In genomic region chr7:107665221-107665585, GRCm38 (mm10) we compare ENCODE assay signal across 8 mouse cellular contexts. TPM values are rescaled to one million over a fixed set of nuclear protein-coding genes. Genes with fewer than 3 reads are reported as not detected.
A peak's percentile ranks its signal among the peaks of the same experiment; 100 is the strongest.
DNase-seq lines count a peak whose midpoint lies in the region; ATAC-seq and TF ChIP-seq lines count a peak whose summit lies in the region.

No protein-coding gene starts in this region.

- WGBS in kidney, embryonic 14.5 days = 13% methylated on average over 4 of the region's 4 CpGs
- WGBS in forebrain, embryonic 12.5 days = 39% methylated on average over 4 of the region's 4 CpGs
- WGBS in hindbrain, embryonic 11.5 days = 42% methylated on average over 4 of the region's 4 CpGs
- 3% methylated on average over 4 of the region's 4 CpGs for WGBS in lung, postnatal 0 days
- 20% methylated on average over 4 of the region's 4 CpGs for WGBS in stomach, embryonic 15.5 days

- peaks cover 31% of the 10 kb centered on the region for H3K4me1 ChIP-seq in kidney, embryonic 14.5 days (ENCODE audit: control insufficient read depth, insufficient read depth, low read length)
- peaks cover 36% of the 10 kb centered on the region for H3K4me1 ChIP-seq in forebrain, embryonic 12.5 days
- peaks cover 6% of the 10 kb centered on the region; the same call in 1 of the 2 replicates for H3K4me1 ChIP-seq in hindbrain, embryonic 11.5 days (replicated peaks; ENCODE audit: control insufficient read depth, insufficient read depth, low read length)
- peaks cover 6% of the 10 kb centered on the region; the same call in 1 of the 2 replicates for H3K4me1 ChIP-seq in lung, postnatal 0 days (ENCODE audit: insufficient read depth, low read depth, low read length)
- H3K4me1 ChIP-seq in stomach, embryonic 15.5 days = peaks cover 44% of the 10 kb centered on the region

- DNase-seq in kidney, postnatal 25 days = no peak
- DNase-seq in hindbrain, embryonic 11.5 days (ENCODE audit: low spot score) = no peak
- peak; percentile 54 for DNase-seq in lung, postnatal 0 days (ENCODE audit: low spot score)
- DNase-seq in layer of hippocampus, adult 9-10 months (ENCODE audit: low spot score) = no peak

- no peaks in the 10 kb centered on the region for H3K9me3 ChIP-seq in kidney, embryonic 14.5 days (ENCODE audit: control insufficient read depth, low read length)
- no peaks in the 10 kb centered on the region for H3K9me3 ChIP-seq in forebrain, embryonic 12.5 days
- no peaks in the 10 kb centered on the region for H3K9me3 ChIP-seq in hindbrain, embryonic 11.5 days (ENCODE audit: control insufficient read depth, low read length)
- no peaks in the 10 kb centered on the region for H3K9me3 ChIP-seq in lung, postnatal 0 days (ENCODE audit: low read length)
- H3K9me3 ChIP-seq in stomach, embryonic 15.5 days = no peaks in the 10 kb centered on the region

- no peak for TF ChIP-seq CTCF in lung, postnatal 0 days (IDR thresholded peaks at IDR 0.05)

- peak overlapping the region; percentile 36 for H3K4me2 ChIP-seq in kidney, embryonic 14.5 days (replicated peaks; ENCODE audit: low read depth, low read length)
- H3K4me2 ChIP-seq in forebrain, embryonic 12.5 days = peak overlapping the region; percentile 48
- peak overlapping the region; percentile 31; the same call in 1 of the 2 replicates for H3K4me2 ChIP-seq in hindbrain, embryonic 11.5 days (replicated peaks; ENCODE audit: low read depth, low read length)
- H3K4me2 ChIP-seq in lung, postnatal 0 days (replicated peaks; ENCODE audit: low read depth, low read length) = peak overlapping the region; percentile 65
- peak overlapping the region; percentile 57 for H3K4me2 ChIP-seq in stomach, embryonic 15.5 days

- no peaks in the 10 kb centered on the region for H3K36me3 ChIP-seq in kidney, embryonic 14.5 days (ENCODE audit: control insufficient read depth, insufficient read depth, low read length)
- no peaks in the 10 kb centered on the region for H3K36me3 ChIP-seq in forebrain, embryonic 12.5 days (replicated peaks)
- no peaks in the 10 kb centered on the region for H3K36me3 ChIP-seq in hindbrain, embryonic 11.5 days (ENCODE audit: control insufficient read depth, insufficient read depth, low read length)
- H3K36me3 ChIP-seq in lung, postnatal 0 days (ENCODE audit: insufficient read depth, low read length) = no peaks in the 10 kb centered on the region
- H3K36me3 ChIP-seq in stomach, embryonic 15.5 days = no peaks in the 10 kb centered on the region

- no peak overlapping the region for H3K9ac ChIP-seq in kidney, embryonic 14.5 days (ENCODE audit: low read depth, low read length)
- H3K9ac ChIP-seq in forebrain, embryonic 12.5 days = peak overlapping the region; percentile 21; the same call in 1 of the 2 replicates
- no peak overlapping the region; the same call in 1 of the 2 replicates for H3K9ac ChIP-seq in hindbrain, embryonic 11.5 days (ENCODE audit: low read depth, low read length)
- peak overlapping the region; percentile 56; the same call in 1 of the 2 replicates for H3K9ac ChIP-seq in lung, postnatal 0 days (replicated peaks; ENCODE audit: low read depth)
- peak overlapping the region; percentile 7; the same call in 1 of the 2 replicates for H3K9ac ChIP-seq in stomach, embryonic 15.5 days

- no peak for ATAC-seq in kidney, embryonic 14.5 days (ENCODE audit: low FRiP score, low TSS enrichment)
- peak; percentile 3; the same call in 1 of the 2 replicates for ATAC-seq in forebrain, embryonic 12.5 days (ENCODE audit: low FRiP score)
- ATAC-seq in hindbrain, embryonic 11.5 days (ENCODE audit: low FRiP score) = no peak
- no peak for ATAC-seq in lung, postnatal 0 days
- no peak for ATAC-seq in stomach, embryonic 15.5 days (ENCODE audit: insufficient read depth, low FRiP score, low read depth)
- no peak for ATAC-seq in erythroid progenitor cell, adult 5-6 weeks (replicated peaks; ENCODE audit: low FRiP score, poor library complexity, severe bottlenecking)

- peak overlapping the region; percentile 44 for H3K27ac ChIP-seq in kidney, embryonic 14.5 days (ENCODE audit: low read depth, low read length)
- peak overlapping the region; percentile 75 for H3K27ac ChIP-seq in forebrain, embryonic 12.5 days
- H3K27ac ChIP-seq in hindbrain, embryonic 11.5 days (ENCODE audit: low read depth, low read length) = peak overlapping the region; percentile 24
- H3K27ac ChIP-seq in lung, postnatal 0 days (ENCODE audit: low read length) = peak overlapping the region; percentile 90
- peak overlapping the region; percentile 90 for H3K27ac ChIP-seq in stomach, embryonic 15.5 days

- no peak for TF ChIP-seq EP300 in lung, postnatal 0 days (IDR thresholded peaks at IDR 0.05)

- H3K4me3 ChIP-seq in kidney, embryonic 14.5 days (ENCODE audit: low read length) = peak overlapping the region; percentile 25; the same call in 1 of the 2 replicates
- H3K4me3 ChIP-seq in forebrain, embryonic 12.5 days (replicated peaks) = no peak overlapping the region
- H3K4me3 ChIP-seq in hindbrain, embryonic 11.5 days (ENCODE audit: low read depth, low read length) = no peak overlapping the region
- peak overlapping the region; percentile 40 for H3K4me3 ChIP-seq in lung, postnatal 0 days (ENCODE audit: low read depth, low read length)
- peak overlapping the region; percentile 39 for H3K4me3 ChIP-seq in stomach, embryonic 15.5 days (replicated peaks)

- H3K27me3 ChIP-seq in kidney, embryonic 14.5 days (ENCODE audit: control insufficient read depth, insufficient read depth, low read length) = no peaks in the 10 kb centered on the region
- H3K27me3 ChIP-seq in forebrain, embryonic 12.5 days = peaks cover 41% of the 10 kb centered on the region; the same call in 1 of the 2 replicates
- no peaks in the 10 kb centered on the region for H3K27me3 ChIP-seq in hindbrain, embryonic 11.5 days (ENCODE audit: control insufficient read depth, insufficient read depth, low read length)
- no peaks in the 10 kb centered on the region for H3K27me3 ChIP-seq in lung, postnatal 0 days (replicated peaks; ENCODE audit: insufficient read depth, low read length)
- H3K27me3 ChIP-seq in stomach, embryonic 15.5 days (replicated peaks) = no peaks in the 10 kb centered on the region

RNA-seq across cellular contexts. Expression of gene 5330417H12Rik, which starts 40.2 kb away (rescaled TPM):
- polyA plus RNA-seq in kidney, embryonic 14.5 days (2014; fragmentation: Nextera tagmentation; extraction: Ambion mirVana) = not detected in 2 replicates
- polyA plus RNA-seq in forebrain, embryonic 12.5 days (2016; fragmentation: Nextera tagmentation; extraction: Ambion mirVana) = not detected in 2 replicates
- not detected in 2 replicates for polyA plus RNA-seq in hindbrain, embryonic 11.5 days (2014; fragmentation: Nextera tagmentation; extraction: Ambion mirVana)
- polyA plus RNA-seq in lung, postnatal 0 days (2015; fragmentation: Nextera tagmentation; extraction: Ambion mirVana) = not detected in 2 replicates
- polyA plus RNA-seq in stomach, embryonic 15.5 days (2015; fragmentation: Nextera tagmentation; extraction: Ambion mirVana) = not detected in 2 replicates
- not detected in 2 replicates for total RNA-seq in erythroid progenitor cell, adult 5-6 weeks (2015; ENCODE audit: low replicate concordance)
- not detected in 2 replicates for total RNA-seq in erythroid progenitor cell, adult 5-6 weeks (2017; ENCODE audit: low replicate concordance)

Comparison
In these comparisons a context has a peak if more than half of its experiments do, and no peak if none do; other contexts are left out.
1. H3K27ac ChIP-seq: peak in every context shown above with its lines; median percentile 90 in lung, postnatal 0 days; 90 in stomach, embryonic 15.5 days; 75 in forebrain, embryonic 12.5 days; 44 in kidney, embryonic 14.5 days; 24 in hindbrain, embryonic 11.5 days.
2. H3K4me3 ChIP-seq: peak in kidney, embryonic 14.5 days (single experiment), lung, postnatal 0 days (single experiment) and stomach, embryonic 15.5 days (single experiment); none in forebrain, embryonic 12.5 days (single experiment) and hindbrain, embryonic 11.5 days (single experiment).
3. H3K9ac ChIP-seq: peak in forebrain, embryonic 12.5 days (single experiment), lung, postnatal 0 days (single experiment) and stomach, embryonic 15.5 days (single experiment); none in kidney, embryonic 14.5 days (single experiment) and hindbrain, embryonic 11.5 days (single experiment).
4. Peak in every context shown above with its lines, with median percentiles within 50 percentile points of each other: H3K4me2 ChIP-seq.